Mouse (Mus musculus) left cerebral cortex, adult 9 months (tissue): ENCODE data around the gene Tenm2.

Source experiments
- DNase-seq, 2 experiments: peaks; one replicate each; pipeline ENCODE4 v3.0.0; 2022; ENCODE audit warnings: low spot score in 2 of 2

Tenm2 gene

DNA sequence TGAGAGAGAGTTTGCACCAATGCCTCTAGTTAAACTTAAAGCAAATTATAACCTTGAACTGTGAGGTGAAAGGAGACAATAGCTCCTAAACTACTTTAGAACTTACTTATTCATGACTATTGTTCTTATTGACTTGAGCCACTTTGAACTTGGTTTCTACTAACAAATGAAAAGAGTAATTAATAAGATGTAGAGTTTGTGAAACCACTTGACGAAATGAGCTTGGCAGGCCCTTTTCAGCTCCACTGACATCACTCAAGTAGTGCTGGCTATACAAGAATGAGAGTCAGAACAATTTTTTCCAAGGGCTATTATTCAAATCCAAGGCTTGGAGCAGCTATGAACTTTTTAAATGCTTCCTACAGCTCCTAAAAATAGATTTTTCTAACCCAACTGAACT is 643.3 kb downstream of the Tenm2 start:
- DNase-seq, result no peak

DNA sequence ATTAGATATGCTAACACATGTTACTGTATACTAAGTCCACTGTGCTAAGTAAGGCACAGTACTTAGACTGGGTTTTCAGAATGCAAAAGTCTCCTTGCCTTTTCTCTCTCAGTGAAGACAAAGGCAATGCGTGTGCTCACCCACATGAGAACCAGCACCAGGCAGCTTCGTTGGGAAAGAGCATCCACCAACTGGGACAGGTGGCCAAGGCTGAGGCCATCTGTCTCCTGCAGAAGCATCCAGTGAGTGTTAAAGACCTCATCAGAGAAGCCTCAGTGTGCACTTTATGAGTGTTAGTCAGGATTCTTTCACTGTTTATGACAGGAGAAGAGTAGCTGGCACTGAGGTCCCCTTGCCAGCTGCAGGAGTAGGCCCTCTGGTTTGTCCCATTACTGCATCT is 669.6 kb downstream of the Tenm2 start:
- DNase-seq, result peak; percentile 19 to 72

DNA sequence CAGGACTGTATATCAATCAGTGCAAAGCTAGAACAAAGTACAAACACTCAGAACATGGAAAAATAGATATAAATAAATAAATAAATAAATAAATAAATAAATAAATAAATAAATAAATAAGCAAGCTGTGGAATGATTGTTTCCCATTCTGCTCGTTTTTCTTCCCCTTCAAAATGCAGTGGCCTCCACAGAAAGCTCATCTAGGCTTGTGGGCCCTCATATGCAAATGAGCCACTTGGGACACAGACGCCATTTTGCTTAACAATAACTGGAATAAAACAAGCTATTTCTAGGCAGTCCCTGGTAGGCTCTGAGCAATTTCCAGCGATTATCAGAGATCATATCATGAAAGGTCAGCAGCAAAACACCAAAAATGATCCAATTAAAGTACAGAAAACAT is 672.9 kb downstream of the Tenm2 start:
- DNase-seq, result no peak

DNA sequence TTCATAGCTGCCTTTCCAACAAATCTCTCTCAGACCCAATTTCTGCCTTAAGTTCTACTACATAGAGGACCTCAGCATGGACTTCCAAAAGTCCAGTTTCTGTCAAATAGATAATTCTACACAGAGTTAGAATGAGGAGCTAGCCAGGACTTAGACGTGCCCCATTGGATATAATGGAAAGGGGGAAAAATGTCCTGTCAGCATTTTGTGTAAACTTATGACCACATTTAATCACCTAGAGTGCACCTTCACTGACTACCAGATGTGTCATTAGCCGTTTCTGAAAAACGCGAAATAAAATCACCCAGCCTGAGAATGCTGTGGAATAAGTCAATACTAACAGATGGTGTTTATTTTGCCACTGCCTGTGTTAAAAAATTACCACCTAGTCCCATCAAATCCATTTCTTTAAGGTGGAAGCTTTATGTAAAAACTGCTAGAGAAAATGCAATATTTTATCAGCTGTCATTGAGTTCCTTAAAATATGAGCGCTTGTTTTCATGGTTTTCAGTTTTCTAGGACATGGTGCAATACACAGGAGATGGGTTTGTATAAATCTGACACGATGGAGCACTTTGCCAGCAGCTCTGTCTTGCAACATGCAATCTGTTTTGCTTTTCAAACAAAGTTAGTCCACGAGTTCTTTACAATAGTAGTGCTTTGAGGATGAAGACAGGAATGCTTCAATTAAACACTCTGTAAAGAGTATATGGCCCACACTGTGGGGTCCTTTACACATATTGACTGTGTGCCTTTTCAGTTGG is 674.8 kb downstream of the Tenm2 start:
- no peak for DNase-seq

DNA sequence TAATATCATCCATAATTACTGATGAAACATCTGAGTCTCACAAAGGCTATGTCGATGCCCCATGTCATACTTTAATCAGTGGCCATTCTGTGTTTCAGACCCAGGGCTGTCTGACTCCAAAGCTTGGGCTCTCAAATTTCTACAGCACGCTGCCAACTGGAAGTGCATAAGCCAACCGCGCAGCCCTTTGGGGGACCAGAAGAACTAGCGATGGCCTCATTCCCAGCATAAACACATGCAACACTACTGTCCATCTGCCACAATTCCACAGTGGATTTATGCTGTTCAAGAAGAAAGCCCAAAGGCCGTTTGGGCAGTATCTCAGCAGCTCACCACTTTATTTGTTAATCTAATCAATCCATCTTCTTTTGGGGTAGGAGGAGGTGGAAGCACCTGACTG is 678.4 kb downstream of the Tenm2 start:
- DNase-seq, result no peak

DNA sequence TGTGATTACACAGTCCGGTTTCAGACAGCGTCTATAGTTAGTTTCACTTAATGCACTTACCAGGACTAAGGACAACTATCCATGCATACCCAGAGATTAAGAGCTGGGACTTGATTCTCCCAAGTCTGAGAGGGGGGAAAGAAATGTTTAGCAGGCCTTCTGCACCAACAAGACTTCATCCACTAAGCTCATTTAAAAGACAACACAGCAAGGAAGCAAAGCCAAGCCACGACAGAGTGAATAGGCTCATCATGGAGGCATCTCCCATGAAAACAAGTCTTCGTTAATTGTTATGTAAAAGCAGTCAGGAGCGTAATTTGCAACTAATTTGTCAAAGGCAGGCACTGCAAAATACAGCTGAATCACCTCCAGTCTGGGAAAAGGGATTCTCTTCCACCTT is 682.5 kb downstream of the Tenm2 start:
- DNase-seq, result no peak

DNA sequence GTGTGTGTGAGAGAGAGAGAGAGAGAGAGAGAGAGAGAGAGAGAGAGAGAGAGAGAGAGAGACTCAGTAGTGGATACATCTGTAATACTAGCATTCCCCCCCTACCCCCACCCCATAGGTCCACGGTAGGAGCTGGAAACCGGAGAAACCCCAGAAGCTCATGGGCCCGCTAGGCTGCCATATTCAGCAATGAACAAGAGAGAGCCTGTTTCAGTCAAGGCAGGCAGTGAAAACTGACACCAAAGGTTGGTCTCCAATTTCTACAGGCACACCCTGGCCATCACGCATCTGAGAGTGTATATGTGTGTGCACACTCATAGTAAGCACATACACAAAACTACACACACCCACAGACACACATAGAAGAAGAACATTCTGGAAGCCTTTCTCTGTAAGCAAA is 685.1 kb downstream of the Tenm2 start:
- DNase-seq, result no peak

DNA sequence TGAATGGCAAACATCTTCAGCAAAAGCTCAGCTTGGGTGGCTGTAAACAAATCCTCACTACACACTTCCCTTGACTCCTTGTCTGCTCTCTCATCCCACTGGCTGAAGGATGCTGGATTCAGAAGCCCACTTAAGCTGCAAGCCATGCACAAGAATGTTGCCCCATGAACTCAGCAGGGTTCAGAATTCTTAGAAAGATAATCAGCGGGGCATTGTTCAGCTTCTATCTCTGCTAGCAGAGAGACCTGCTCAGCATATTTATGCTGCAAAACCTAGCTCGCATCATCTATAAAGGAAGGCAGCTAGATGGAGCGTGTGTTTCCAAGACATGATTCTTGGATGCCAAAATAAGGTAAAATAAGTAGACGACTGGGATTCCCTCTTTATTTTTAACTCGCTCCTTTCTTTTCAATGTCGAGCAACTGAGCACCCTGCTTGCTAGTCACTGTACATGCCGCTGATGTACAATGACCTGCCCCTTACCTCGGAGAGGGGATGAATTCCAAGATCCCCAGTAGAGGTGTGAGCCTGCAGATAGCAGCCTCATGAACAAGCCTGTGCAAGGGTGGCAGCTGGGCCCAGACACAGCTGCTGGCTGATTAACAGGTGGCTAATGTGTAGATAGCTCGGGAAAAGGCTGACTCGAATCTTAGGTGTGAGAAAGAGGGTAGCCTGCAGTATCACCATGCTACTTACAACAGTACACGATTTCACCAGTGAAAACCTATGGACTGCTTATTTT is 686.2 kb downstream of the Tenm2 start:
- DNase-seq, result no peak

DNA sequence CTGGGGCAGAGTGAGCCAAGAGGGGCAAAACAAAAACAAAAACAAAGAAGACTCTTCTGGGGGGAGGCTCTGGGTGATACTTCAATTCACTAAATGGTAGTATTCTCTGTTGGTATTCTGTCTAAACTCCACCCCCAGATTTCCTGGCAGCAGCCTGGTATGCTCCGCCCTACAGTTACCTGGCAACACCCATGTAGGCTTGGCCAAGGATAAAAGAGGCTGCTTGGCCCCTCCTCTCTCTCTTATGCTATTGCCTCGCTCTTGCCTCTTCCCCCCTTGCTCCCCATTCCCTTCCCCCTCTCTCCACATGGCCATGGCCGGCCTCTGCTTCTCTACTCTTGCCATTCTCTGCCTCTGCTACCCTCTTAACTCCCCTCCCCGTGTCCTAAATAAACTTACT is 687.6 kb downstream of the Tenm2 start:
- no peak for DNase-seq

DNA sequence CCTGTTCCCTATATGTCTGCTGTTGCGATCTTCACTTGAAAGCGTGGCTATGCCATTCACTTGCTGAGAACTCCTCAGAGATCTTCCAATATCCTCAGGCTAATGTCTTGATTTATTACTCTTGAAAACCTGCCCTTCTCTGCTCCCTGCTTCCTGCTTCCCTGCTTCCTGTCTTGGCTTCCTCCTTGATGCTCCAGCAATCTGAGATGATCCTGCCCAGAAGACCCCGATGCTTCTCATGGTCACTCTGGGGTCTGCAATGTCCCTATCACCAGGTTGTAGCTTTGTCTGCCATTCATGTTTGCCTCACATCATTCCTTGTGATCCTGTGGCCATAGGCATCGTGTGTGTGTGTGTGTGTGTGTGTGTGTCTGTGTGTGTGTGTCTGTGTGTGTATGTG is 697.6 kb downstream of the Tenm2 start:
- no peak for DNase-seq

DNA sequence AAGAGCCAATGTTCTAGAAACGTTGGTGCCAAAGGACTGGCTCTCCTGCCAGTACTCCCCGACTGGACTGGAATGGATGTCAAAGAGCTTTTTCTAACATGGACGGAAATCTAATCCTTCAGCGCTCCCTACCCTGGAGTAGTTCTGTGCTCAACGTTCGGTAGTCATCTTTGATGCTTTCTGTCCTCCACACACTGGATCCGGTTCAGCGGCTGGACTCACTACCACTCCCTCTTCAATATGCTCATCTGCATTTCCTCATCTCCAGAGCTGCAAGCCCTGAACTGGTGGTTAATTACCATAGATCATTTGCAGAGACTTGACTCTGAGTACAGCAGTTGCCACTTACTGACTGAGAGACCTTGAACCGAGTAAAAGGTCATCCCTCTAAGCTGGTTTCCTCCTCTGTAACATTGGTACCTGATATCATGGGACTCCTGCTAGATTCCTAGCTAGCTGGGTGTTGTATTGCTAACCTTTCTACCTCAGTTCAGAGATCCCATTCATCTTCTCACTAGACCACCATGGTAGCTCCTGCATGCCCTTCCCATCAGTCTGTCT is 698.1 kb downstream of the Tenm2 start:
- DNase-seq, result no peak

DNA sequence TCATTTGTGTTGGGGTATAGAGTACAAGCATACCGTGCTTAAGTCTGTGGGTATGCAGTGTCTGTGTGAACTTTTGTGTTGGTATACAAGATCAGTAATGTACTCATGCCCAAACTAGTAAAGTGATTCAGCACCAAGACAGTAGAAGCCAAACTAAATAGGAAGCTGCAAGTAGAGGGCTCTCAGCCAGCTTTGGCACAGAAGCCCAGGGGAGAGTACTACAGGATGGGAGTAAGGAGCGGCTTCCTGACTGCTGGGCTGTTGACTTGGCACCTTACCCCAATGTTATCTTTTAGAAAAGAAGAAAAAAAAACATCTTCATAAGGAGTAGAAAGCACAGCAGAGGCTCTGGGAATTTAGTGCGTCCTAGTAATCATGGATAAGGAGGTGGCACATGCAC is 700.2 kb downstream of the Tenm2 start:
- peak in 1 of 2 experiments; percentile 16 for DNase-seq

DNA sequence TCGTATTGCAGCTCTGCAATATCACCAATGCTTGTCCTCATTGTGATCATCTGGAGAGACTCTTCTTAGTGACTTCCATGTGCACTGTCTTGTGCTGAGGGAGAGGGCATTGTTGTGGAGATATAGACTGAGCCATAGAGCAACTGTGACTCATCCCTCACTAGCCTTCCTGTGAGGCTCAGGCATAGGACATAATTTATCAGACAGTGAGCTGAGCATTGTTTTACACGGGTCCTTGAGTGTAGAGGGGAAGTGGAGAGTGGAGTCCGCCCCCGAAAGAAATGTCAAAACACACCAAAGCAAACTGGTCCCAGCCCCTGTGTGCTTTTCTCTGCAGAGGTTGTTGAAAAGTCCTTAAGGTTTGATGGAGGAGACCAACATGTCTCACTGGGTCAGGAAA is 704.1 kb downstream of the Tenm2 start:
- DNase-seq, result no peak

DNA sequence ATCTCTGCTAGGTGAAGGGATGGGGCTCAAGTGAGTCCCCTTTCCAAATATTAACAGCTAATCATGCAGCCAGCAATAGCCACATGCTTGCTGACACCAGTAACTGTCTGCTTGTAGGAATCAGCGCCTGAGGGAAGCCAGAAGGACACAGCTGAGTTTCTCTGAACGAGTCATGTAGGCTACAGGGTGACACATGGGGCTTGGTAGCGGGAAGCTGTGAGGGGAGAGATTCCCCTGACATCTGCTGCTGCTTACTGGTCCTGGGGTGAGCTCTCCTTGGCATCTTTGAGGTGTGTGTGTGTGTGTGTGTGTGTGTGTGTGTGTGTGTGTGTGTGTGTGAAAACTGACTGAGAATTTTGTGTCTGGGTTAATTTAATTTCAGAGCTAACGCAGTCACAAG is 708.3 kb downstream of the Tenm2 start:
- DNase-seq, result no peak

DNA sequence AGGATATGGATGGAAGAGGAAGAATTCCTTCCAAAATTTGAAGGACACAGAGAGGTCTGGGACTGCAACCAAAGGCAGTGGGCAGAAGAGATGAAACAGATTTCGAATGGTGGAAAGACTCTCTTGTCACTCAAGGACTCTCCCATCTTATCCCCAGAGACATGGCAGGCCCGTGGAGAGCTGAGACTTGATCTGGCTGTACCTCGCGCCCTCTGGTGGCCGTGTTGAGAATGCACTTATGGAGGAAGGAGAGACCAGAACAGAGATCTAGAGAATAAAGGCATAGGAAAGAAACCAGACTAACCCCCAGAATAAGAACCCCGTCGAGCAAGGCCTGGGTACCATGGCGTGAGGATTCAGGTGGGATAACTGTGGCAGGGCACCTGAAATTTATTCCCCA is 709.4 kb downstream of the Tenm2 start:
- DNase-seq, result peak; percentile 19 to 90

DNA sequence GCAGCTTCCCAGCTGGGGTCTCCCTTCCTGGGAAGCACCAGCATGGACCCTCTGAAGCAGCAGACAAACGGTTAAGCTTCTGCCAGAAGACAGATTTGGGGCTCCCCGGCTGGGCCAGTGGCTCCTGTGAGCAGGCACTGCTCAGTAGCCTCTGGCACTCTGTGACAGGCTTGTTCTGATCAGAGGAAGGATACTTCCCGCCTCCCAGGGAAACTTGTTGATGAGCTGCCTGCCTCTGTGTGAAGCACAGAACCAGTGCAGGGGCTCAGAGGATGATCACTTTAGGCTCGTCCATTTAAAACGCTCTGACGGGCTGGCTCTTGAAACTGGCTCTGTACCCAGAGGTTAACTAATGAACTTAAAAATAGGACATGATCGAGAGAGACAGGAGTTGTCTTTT is 723.3 kb downstream of the Tenm2 start:
- DNase-seq, result no peak

DNA sequence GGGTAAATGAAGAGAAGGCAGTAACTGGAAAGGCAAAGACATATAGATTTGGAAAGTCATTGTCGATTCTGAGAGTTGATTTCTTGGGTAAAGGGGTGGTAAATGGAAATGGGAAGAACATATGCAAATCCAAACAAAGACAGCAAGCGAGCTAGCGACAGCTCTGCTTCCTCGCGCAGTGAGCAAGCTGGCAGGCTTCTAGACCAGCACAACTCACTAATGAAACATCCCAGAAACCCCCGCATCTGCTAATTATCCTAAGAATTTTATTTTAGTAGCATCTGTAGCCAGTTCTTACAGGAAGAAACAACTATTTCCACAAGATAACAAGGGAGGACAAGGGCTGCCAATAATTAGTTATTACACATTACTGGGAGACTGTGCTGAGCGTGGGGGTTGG is 727.5 kb downstream of the Tenm2 start:
- DNase-seq, result no peak

DNA sequence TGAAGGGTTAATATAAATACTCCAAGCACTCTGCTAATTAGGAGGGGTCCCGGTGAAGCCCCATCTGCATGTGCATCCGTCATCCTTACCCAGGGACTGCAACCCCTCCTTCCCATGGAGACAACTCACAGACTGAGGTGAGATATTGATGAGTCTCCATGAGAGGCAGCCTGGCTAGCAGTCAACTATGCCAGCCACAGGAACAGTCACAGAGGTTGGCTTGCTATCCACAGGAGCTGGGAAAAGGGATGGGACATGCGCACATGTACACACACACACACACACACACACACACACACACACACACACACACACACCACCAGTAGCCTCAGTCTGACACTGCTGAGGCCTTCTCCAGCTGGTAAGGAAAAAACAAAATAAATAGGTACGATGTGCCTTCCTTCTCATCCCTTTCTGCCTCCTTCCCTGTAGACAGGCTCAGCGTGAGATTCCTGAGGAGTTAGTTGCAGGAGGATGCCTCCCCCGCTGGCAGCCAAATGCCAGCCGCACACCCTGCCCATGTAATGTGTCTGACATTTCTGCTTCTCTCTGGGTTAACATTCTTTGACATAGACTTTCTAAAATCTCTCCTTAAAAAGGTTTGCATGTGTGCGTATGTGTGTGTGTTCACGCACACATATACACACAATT is 740.7 kb downstream of the Tenm2 start:
- DNase-seq, result peak; percentile 26 to 46

DNA sequence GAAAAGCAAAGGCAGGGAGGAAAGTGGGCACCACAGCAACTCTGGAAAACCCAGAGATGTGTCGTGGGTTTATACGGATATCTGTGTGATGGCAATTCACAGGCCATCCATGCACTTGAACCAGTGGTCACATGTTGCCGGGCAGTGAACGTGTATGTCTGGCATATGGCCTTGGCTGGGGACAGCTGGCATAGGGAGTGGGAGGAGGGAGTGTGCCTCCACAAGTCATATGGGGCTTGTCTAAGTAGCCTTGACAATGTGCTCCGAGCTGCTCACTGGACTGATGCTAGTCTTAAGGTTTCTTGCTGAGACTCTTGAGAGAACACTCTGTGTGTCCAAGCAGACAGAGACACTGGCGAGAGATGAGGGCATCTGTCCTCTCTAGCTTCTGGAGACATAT is 743.5 kb downstream of the Tenm2 start:
- DNase-seq, result no peak

DNA sequence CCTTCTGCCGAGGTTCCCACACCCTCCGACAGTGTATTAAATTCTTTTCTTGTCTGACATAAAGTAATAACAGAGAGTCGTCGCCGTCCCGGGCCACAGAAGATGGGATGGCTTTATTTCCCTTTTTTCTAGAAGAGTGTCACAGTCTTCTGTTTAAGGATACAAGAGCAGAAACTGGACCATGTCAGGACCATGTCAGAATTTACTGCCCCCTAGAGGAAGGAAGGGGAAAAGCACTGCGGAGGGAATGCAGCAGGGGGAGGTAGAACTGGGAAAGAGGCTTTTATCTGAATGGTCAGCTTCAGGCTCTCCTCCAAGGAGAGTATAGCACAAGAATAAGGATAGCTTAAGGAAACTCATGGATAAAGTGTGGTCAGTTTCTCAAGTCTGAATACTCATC is 745.7 kb downstream of the Tenm2 start:
- no peak for DNase-seq

DNA sequence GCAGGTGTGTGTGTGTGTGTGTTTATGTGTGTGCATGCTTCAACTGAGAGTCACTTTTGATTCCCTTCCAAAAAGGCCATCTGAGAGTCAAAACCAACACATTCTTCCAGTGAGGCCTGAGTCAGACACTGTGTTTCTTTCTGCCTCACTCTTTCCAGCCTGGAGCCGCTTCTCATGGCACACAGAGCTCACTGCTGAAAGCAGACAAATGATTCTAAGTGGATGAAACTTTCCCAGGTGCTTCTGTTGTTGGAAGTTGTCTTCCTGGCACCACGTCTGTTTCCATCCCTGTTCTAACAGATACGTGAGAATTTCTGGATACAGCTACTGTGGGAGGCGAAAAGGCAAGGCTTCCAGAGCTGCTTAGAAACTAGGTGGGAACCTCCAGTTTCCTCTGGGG is 747.1 kb downstream of the Tenm2 start:
- peak in 1 of 2 experiments; percentile 29 for DNase-seq

DNA sequence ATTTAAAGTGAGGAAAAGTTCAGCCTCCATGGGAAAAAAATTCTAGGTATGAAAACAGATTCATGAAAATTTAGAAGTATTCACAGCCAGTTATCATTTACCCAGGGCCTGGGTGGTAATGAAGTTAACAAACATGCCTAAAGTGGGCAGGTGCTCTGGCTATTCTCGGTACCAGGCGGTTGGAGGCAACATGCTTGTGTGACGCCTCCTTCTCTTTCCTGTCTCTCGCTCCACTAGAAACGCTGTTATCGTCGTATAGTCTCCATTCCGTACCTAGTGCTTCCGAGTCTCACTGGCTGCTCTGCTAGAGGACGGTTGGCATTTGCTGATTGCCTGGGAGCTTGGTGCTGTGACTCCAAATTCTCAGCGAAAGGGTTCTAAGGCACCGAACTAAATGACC is 749.7 kb downstream of the Tenm2 start:
- DNase-seq, result peak in 1 of 2 experiments; percentile 32
